Mouse (Mus musculus) kidney, adult 2 months (tissue): ENCODE results near the gene Gm20532.

ENCODE experiments used
- CTCF ChIP-seq: fragments of 200-500 bp; conservative IDR thresholded peaks from 2 replicates; pipeline ENCODE4 v1.5.1; 2011; ENCODE audit warnings: low read depth, mild to moderate bottlenecking, control low read depth, low read length, moderate library complexity, mixed read lengths; ENCODE audit not compliant: insufficient read depth, insufficient read length
- POLR2A ChIP-seq: fragments of 200-500 bp; IDR thresholded peaks from one replicate; pipeline ENCODE4 v1.6.1; 2011; ENCODE audit warnings: low read depth, low read length, control low read depth

DNA sequence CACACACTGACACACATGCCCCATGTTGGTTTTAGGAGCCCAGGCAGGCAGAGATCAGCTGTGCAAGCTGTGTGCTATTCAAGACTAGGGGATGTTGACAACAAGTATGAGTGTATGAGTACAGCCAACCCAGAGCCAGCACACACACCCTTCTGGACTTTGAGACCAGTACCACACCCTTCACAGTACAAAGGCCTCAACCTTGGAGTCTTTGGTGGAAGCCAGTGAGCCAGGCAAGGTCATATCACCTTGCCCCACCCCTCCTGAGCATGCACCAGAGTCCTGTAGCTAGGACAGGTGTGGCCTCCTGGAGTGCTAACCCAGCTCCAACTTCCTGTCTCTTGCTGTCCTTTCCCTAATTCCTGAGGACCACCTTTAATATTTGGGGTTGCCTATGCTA is 24.6 kb downstream of the Gm20532 start:
- TF ChIP-seq CTCF = no peak
- TF ChIP-seq POLR2A = no peak
